Mouse (Mus musculus): ENCODE data around the gene Lmx1b. TPM values are rescaled to one million over a fixed set of nuclear protein-coding genes. Genes with fewer than 3 reads are reported as not detected.
A peak's percentile ranks its signal among the peaks of the same experiment; 100 is the strongest.

Gene Lmx1b
- polyA plus RNA-seq, 1 experiment from 2014 or later: not detected

- H3K4me3 ChIP-seq (ENCODE audit: low read depth, low read length): peak overlapping the region; percentile 17; the same call in 1 of the 2 replicates
- H3K4me1 ChIP-seq (ENCODE audit: insufficient read depth, low read depth, low read length): peaks cover 11% of the 10 kb centered on the region
- peak overlapping the region; percentile 44 for H3K4me2 ChIP-seq (replicated peaks; ENCODE audit: low read depth, low read length)
- under 1% methylated on average over 66 of the region's 71 CpGs for WGBS
- H3K27me3 ChIP-seq (replicated peaks; ENCODE audit: insufficient read depth, low read length): peaks cover 89% of the 10 kb centered on the region
- H3K36me3 ChIP-seq (ENCODE audit: insufficient read depth, low read length): no peaks in the 10 kb centered on the region
- peak; percentile 55 for DNase-seq (ENCODE audit: low spot score)
- TF ChIP-seq CTCF (IDR thresholded peaks at IDR 0.05) (no peak), EP300 (IDR thresholded peaks at IDR 0.05) (no peak)
- H3K27ac ChIP-seq (ENCODE audit: low read length): no peak overlapping the region
- no peak overlapping the region for H3K9ac ChIP-seq (replicated peaks; ENCODE audit: low read depth)
- no peaks in the 10 kb centered on the region for H3K9me3 ChIP-seq (ENCODE audit: low read length)
- ATAC-seq: peak; percentile 20; the same call in 1 of the 2 replicates
Observed at GRCm38 (mm10) chr2:33639301-33640170, 775 bp downstream of the Lmx1b start.

GRCm38 (mm10) chr2:33638141-33638733 lies 2.1 kb downstream of the Lmx1b start:
- no peak overlapping the region for H3K4me2 ChIP-seq (replicated peaks; ENCODE audit: low read depth, low read length)
- 52% methylated on average over 6 of the region's 6 CpGs for WGBS

DNA sequence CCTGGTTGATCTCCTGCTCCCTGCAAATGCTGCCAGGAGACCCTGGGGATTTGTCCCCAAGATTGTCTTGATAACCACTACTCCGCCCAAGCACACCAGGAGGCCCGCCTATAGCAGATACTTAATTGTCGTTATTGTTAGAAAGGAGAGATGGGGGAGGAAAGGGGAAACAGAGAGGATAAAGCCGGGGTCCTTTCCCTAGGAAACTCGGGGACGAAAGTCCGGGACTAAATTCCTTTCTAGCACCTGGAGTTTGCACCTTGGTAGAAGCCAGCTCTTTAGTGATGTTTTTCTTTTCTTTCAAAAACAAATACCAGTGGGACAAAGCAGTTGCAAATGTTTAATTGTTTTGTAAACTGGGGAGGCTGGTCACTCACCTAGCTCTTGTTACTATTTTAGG lies 3.0 kb downstream of the Lmx1b start:
- H3K9ac ChIP-seq (replicated peaks; ENCODE audit: low read depth): no peak overlapping the region
- no peaks in the 10 kb centered on the region for H3K9me3 ChIP-seq (ENCODE audit: low read length)
- DNase-seq (ENCODE audit: low spot score): no peak
- H3K36me3 ChIP-seq (ENCODE audit: insufficient read depth, low read length): no peaks in the 10 kb centered on the region
- H3K4me2 ChIP-seq (replicated peaks; ENCODE audit: low read depth, low read length): no peak overlapping the region
- H3K4me3 ChIP-seq (ENCODE audit: low read depth, low read length): no peak overlapping the region
- peaks cover 9% of the 10 kb centered on the region for H3K4me1 ChIP-seq (ENCODE audit: insufficient read depth, low read depth, low read length)
- TF ChIP-seq CTCF (IDR thresholded peaks at IDR 0.05) (no peak), EP300 (IDR thresholded peaks at IDR 0.05) (no peak)
- no peak for ATAC-seq
- H3K27ac ChIP-seq (ENCODE audit: low read length): no peak overlapping the region
- H3K27me3 ChIP-seq (replicated peaks; ENCODE audit: insufficient read depth, low read length): peaks cover 87% of the 10 kb centered on the region
- 11% methylated on average over 7 of the region's 7 CpGs for WGBS

More at GRCm38 (mm10) chr2:33638141-33638733, 2.1 kb downstream of the Lmx1b start:
- Histone ChIP-seq H3K36me3 (ENCODE audit: insufficient read depth, low read length) (no peaks in the 10 kb centered on the region), H3K9me3 (ENCODE audit: low read length) (no peaks in the 10 kb centered on the region), H3K9ac (replicated peaks; ENCODE audit: low read depth) (no peak overlapping the region), H3K27ac (ENCODE audit: low read length) (no peak overlapping the region), H3K4me3 (ENCODE audit: low read depth, low read length) (no peak overlapping the region), H3K27me3 (replicated peaks; ENCODE audit: insufficient read depth, low read length) (peaks cover 87% of the 10 kb centered on the region), H3K4me1 (ENCODE audit: insufficient read depth, low read depth, low read length) (peaks cover 11% of the 10 kb centered on the region)
- TF ChIP-seq CTCF (IDR thresholded peaks at IDR 0.05): no peak
- TF ChIP-seq EP300 (IDR thresholded peaks at IDR 0.05): no peak
- DNase-seq (ENCODE audit: low spot score) (no peak), ATAC-seq (no peak)

DNA sequence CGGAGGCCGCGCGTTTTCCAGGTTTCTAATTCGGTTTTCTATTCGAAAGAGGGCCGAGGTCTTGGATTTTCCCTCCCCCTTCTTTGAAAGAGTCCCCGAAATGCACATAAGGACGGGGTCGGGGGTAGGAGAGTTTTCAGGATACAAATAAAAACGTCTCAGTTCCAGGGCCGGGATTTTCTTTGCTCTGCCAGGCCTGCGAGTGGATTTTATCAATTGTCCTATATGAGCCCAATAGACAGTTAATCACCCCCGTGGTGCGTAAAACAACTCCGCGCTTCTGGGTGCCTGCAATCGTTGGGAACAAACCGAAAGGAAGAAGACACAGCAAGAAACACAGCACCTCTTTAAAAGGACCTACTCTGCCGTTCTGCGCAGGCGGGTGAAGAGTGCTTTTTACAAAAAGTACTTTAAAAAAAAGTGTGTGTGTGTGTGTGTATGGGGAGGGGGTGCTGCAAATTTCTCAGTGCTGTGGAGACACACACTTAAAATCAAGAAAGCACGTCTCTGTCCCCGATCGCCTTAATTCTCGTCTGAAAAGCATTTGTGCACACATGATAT lies 3.6 kb downstream of the Lmx1b start:
- Histone ChIP-seq H3K4me2 (replicated peaks; ENCODE audit: low read depth, low read length) (peak overlapping the region; percentile 3; the same call in 1 of the 2 replicates), H3K4me3 (ENCODE audit: low read depth, low read length) (peak overlapping the region; percentile 8), H3K27ac (ENCODE audit: low read length) (no peak overlapping the region), H3K27me3 (replicated peaks; ENCODE audit: insufficient read depth, low read length) (peaks cover 87% of the 10 kb centered on the region), H3K4me1 (ENCODE audit: insufficient read depth, low read depth, low read length) (peaks cover 6% of the 10 kb centered on the region), H3K9me3 (ENCODE audit: low read length) (no peaks in the 10 kb centered on the region), H3K36me3 (ENCODE audit: insufficient read depth, low read length) (no peaks in the 10 kb centered on the region), H3K9ac (replicated peaks; ENCODE audit: low read depth) (no peak overlapping the region)
- ATAC-seq: no peak
- DNase-seq (ENCODE audit: low spot score): no peak
- TF ChIP-seq CTCF (IDR thresholded peaks at IDR 0.05) (no peak), EP300 (IDR thresholded peaks at IDR 0.05) (no peak)
- 3% methylated on average over 26 of the region's 26 CpGs for WGBS

- Histone ChIP-seq H3K9me3 (ENCODE audit: low read length) (no peaks in the 10 kb centered on the region), H3K36me3 (ENCODE audit: insufficient read depth, low read length) (no peaks in the 10 kb centered on the region), H3K27me3 (replicated peaks; ENCODE audit: insufficient read depth, low read length) (peaks cover 87% of the 10 kb centered on the region), H3K4me2 (replicated peaks; ENCODE audit: low read depth, low read length) (peak overlapping the region; percentile 3; the same call in 1 of the 2 replicates), H3K4me1 (ENCODE audit: insufficient read depth, low read depth, low read length) (peaks cover 6% of the 10 kb centered on the region), H3K27ac (ENCODE audit: low read length) (no peak overlapping the region), H3K4me3 (ENCODE audit: low read depth, low read length) (peak overlapping the region; percentile 8), H3K9ac (replicated peaks; ENCODE audit: low read depth) (no peak overlapping the region)
- TF ChIP-seq EP300 (IDR thresholded peaks at IDR 0.05) (no peak), CTCF (IDR thresholded peaks at IDR 0.05) (no peak)
- ATAC-seq: no peak
- no peak for DNase-seq (ENCODE audit: low spot score)
- 2% methylated on average over 21 of the region's 21 CpGs for WGBS
Observed at GRCm38 (mm10) chr2:33636117-33636521, 4.2 kb downstream of the Lmx1b start.
